Mouse (Mus musculus): ENCODE results near the gene Polr3f.

- TF ChIP-seq CTCF (IDR thresholded peaks at IDR 0.05; ENCODE audit: insufficient read depth, low read depth, low read length) (no peak), POLR2A (IDR thresholded peaks at IDR 0.05; ENCODE audit: insufficient read depth, low read depth, low read length) (no peak)
These were observed 7.7 kb upstream of the Polr3f start for GRCm38 (mm10) chr2:144519772-144520171.

Data from olfactory bulb, adult 2 months (tissue).